Mouse (Mus musculus) MEL (cell line): ENCODE measurements around the gene Chst3. TPM values are rescaled to one million over a fixed set of nuclear protein-coding genes. Genes with fewer than 3 reads are reported as not detected.
"Not testable (repeated sequence)": the region's sequence is repeated elsewhere in the genome, so short reads cannot be mapped to it uniquely, and the experiment has no call there.

Experiments used
- DNase-seq: peaks from one replicate; pipeline ENCODE4 v3.0.0; 2011; ENCODE audit warnings: low read depth, low spot score
- H3K27ac ChIP-seq: 2 replicates; pipeline ENCODE4 v1.5.1; 2012; ENCODE audit warnings: low read depth, mild to moderate bottlenecking, control low read depth, low read length, moderate library complexity; ENCODE audit not compliant: control insufficient read depth
- H3K27me3 ChIP-seq, 2 experiments: fragments of 150-350 bp in 1 of 2; sonication (generic) in 1 of 2; 2 replicates each; pipeline ENCODE4 v1.6.1; 2012; ENCODE audit warnings: low read length in 2 of 2, mild to moderate bottlenecking in 2 of 2, improper control_type of control experiment in 1 of 2, moderate library complexity in 1 of 2; ENCODE audit not compliant: insufficient read depth in 2 of 2, control insufficient read depth in 1 of 2
- H3K36me3 ChIP-seq, 2 experiments: 2 replicates each; pipeline ENCODE4 v1.6.1; 2012 to 2014; ENCODE audit warnings: low read length in 2 of 2, improper control_type of control experiment in 1 of 2, inconsistent platforms in 1 of 2, mild to moderate bottlenecking in 1 of 2; ENCODE audit not compliant: insufficient read depth in 2 of 2, control insufficient read depth in 1 of 2
- H3K4me1 ChIP-seq, 2 experiments: fragments of 150-350 bp in 1 of 2; sonication (generic) in 1 of 2; 2 replicates each; pipeline ENCODE4 v1.6.1; 2012; ENCODE audit warnings: low read length in 2 of 2, improper control_type of control experiment in 1 of 2, mild to moderate bottlenecking in 1 of 2; ENCODE audit not compliant: insufficient read depth in 2 of 2, control insufficient read depth in 1 of 2
- H3K4me3 ChIP-seq, 2 experiments: fragments of 150-350 bp in 1 of 2; sonication (generic) in 1 of 2; 2 replicates each; pipeline ENCODE4 v1.5.1; 2012; ENCODE audit warnings: low read depth in 2 of 2, low read length in 2 of 2, mild to moderate bottlenecking in 2 of 2, moderate library complexity in 2 of 2, control low read depth in 1 of 2, improper control_type of control experiment in 1 of 2; ENCODE audit not compliant: control insufficient read depth in 1 of 2, insufficient read depth in 1 of 2
- H3K79me2 ChIP-seq: 2 replicates; pipeline ENCODE4 v1.6.1; 2012; ENCODE audit warnings: mild to moderate bottlenecking, low read length, moderate library complexity; ENCODE audit not compliant: control insufficient read depth, poor library complexity, insufficient read depth
- H3K9ac ChIP-seq: 2 replicates; pipeline ENCODE4 v1.6.1; 2012; ENCODE audit warnings: low read depth, mild to moderate bottlenecking, control low read depth, low read length, moderate library complexity; ENCODE audit not compliant: control insufficient read depth, poor library complexity, severe bottlenecking
- H3K9me3 ChIP-seq: fragments of 150-350 bp; sonication (generic); replicated peaks from 2 replicates; pipeline ENCODE4 v1.6.1; 2012; ENCODE audit warnings: mild to moderate bottlenecking, low read length, improper control_type of control experiment, moderate library complexity; ENCODE audit not compliant: insufficient read depth
- CHD2 ChIP-seq: IDR thresholded peaks from 2 replicates; pipeline ENCODE4 v1.6.1; 2011; ENCODE audit warnings: low read length, improper control_type of control experiment
- CTCF ChIP-seq, 3 experiments: IDR thresholded peaks in 2 of 3; conservative IDR thresholded peaks in 1 of 3; 2 replicates each; pipeline ENCODE4 v1.5.1; 2011 to 2012; ENCODE audit warnings: low read length in 3 of 3, low read depth in 2 of 3, mild to moderate bottlenecking in 2 of 3, improper control_type of control experiment in 1 of 3, inconsistent platforms in 1 of 3, mixed read lengths in 1 of 3, moderate library complexity in 1 of 3; ENCODE audit not compliant: control insufficient read depth in 1 of 3, insufficient read depth in 1 of 3, poor library complexity in 1 of 3, severe bottlenecking in 1 of 3
- GABPA ChIP-seq: IDR thresholded peaks from 2 replicates; pipeline ENCODE4 v1.6.1; 2012; ENCODE audit warnings: low read depth, mild to moderate bottlenecking, inconsistent platforms, low read length, improper control_type of control experiment, moderate library complexity
- GATA1 ChIP-seq: IDR thresholded peaks from 2 replicates; pipeline ENCODE4 v1.6.1; 2011; ENCODE audit warnings: low read depth, low read length, improper control_type of control experiment
- MAFK ChIP-seq: IDR thresholded peaks from 2 replicates; pipeline ENCODE4 v1.6.1; 2011; ENCODE audit warnings: low read depth, mild to moderate bottlenecking, low read length, improper control_type of control experiment, borderline replicate concordance
- MAZ ChIP-seq: IDR thresholded peaks from 2 replicates; pipeline ENCODE4 v1.6.1; 2012; ENCODE audit warnings: low read depth, mild to moderate bottlenecking, inconsistent platforms, low read length, improper control_type of control experiment
- MEF2A ChIP-seq: IDR thresholded peaks from 2 replicates; pipeline ENCODE4 v1.6.1; 2014; ENCODE audit warnings: low read depth, mild to moderate bottlenecking, inconsistent platforms, low read length, improper control_type of control experiment; ENCODE audit not compliant: poor library complexity, insufficient replicate concordance, severe bottlenecking; ENCODE audit errors: extremely low read depth
- MYB ChIP-seq: IDR thresholded peaks from 2 replicates; pipeline ENCODE4 v1.6.1; 2011; ENCODE audit warnings: mild to moderate bottlenecking, low read depth, low read length, improper control_type of control experiment
- NELFE ChIP-seq: IDR thresholded peaks from 2 replicates; pipeline ENCODE4 v1.6.1; 2011; ENCODE audit warnings: low read depth, low read length, improper control_type of control experiment
- NRF1 ChIP-seq: IDR thresholded peaks from 2 replicates; pipeline ENCODE4 v1.6.1; 2014; ENCODE audit warnings: low read depth, mild to moderate bottlenecking, inconsistent platforms, low read length, improper control_type of control experiment, moderate library complexity; ENCODE audit not compliant: poor library complexity, insufficient read depth, severe bottlenecking
- POLR2AphosphoS2 ChIP-seq: IDR thresholded peaks from 2 replicates; pipeline ENCODE4 v1.6.1; 2011; ENCODE audit warnings: low read length, improper control_type of control experiment
- RAD21 ChIP-seq: IDR thresholded peaks from 2 replicates; pipeline ENCODE4 v1.6.1; 2011; ENCODE audit warnings: mild to moderate bottlenecking, low read depth, low read length, improper control_type of control experiment
- SIN3A ChIP-seq: IDR thresholded peaks from 2 replicates; pipeline ENCODE4 v1.6.1; 2012; ENCODE audit warnings: low read length, improper control_type of control experiment, inconsistent platforms
- SMC3 ChIP-seq: IDR thresholded peaks from 2 replicates; pipeline ENCODE4 v1.6.1; 2011; ENCODE audit warnings: low read depth, low read length, improper control_type of control experiment
- TAL1 ChIP-seq: IDR thresholded peaks from 2 replicates; pipeline ENCODE4 v1.6.1; 2012; ENCODE audit warnings: mild to moderate bottlenecking, inconsistent platforms, low read length, moderate library complexity, mixed read lengths
- TCF12 ChIP-seq: IDR thresholded peaks from 2 replicates; pipeline ENCODE4 v1.6.1; 2014; ENCODE audit warnings: low read depth, mild to moderate bottlenecking, inconsistent platforms, low read length, improper control_type of control experiment, moderate library complexity
- UBTF ChIP-seq: IDR thresholded peaks from 2 replicates; pipeline ENCODE4 v1.6.1; 2012; ENCODE audit warnings: low read depth, mild to moderate bottlenecking, inconsistent platforms, low read length, improper control_type of control experiment, moderate library complexity, borderline replicate concordance; ENCODE audit not compliant: insufficient read depth
- ZC3H11A ChIP-seq: IDR thresholded peaks from 2 replicates; pipeline ENCODE4 v1.6.1; 2012; ENCODE audit warnings: low read depth, mild to moderate bottlenecking, inconsistent platforms, low read length, improper control_type of control experiment
- ZMIZ1 ChIP-seq: IDR thresholded peaks from 2 replicates; pipeline ENCODE4 v1.6.1; 2012; ENCODE audit warnings: low read depth, mild to moderate bottlenecking, inconsistent platforms, low read length, improper control_type of control experiment, moderate library complexity
- ZNF384 ChIP-seq: IDR thresholded peaks from 2 replicates; pipeline ENCODE4 v1.6.1; 2012; ENCODE audit warnings: low read depth, mild to moderate bottlenecking, inconsistent platforms, low read length, improper control_type of control experiment
- polyA plus RNA-seq, 2 experiments: library from polyadenylated mRNA; stranded (reverse) in 1 of 2; unstranded in 1 of 2; fragments of >175 nt in 1 of 2; fragments of >200 nt in 1 of 2; gene quantifications; 2 replicates each; pipeline versions ENCODE4 v1.2.1 to v1.2.4; 2012; ENCODE audit warnings: low replicate concordance in 2 of 2, low read depth in 1 of 2; ENCODE audit not compliant: insufficient read length in 2 of 2, insufficient read depth in 1 of 2, missing spikeins in 1 of 2
- total RNA-seq: library from RNA; depleted of rRNA; stranded (reverse); fragments of 300-350 nt; gene quantifications from 2 replicates; pipeline ENCODE4 v1.2.3, GENCODE M21; 2012

The Chst3 gene
- total and polyA plus RNA-seq, 3 experiments = 0.08 TPM; not detected in 2

DNA sequence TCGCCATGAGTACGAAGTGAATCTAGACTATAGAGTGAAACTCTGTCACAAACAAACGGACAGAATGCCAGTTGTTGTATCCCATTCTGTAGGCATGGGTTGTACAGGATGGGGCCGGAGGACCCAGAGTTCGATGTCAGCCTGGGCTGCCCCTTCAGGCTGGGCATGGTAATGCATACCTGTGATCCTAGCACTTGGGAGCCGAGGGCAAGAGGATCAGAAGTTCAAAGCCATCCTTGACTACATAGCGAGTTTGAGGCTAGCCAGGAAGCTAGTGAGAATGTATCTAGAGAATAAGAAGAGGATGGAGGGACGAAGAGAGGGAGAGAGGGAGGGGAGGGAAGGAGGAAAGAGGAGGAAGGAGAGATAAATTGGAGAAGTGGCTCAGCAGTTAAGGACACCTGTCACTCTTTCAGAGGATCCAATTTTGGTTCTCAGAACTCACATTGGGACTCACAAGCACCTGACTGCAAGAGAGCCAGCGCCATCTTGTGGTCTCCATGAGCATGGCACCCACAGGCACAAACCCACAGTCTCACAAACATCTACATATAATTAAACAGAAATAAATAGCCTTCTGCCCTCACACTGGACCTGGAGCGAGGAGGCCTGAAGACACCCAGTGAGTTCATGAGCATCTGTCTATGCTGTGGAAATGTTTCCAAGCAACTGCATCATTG lies 18.6 kb upstream of the Chst3 start:
- Histone ChIP-seq H3K27me3 (no peaks in the 10 kb centered on the region), H3K79me2 (no peaks in the 10 kb centered on the region), H3K36me3 (no peaks in the 10 kb centered on the region)
- peak; percentile 51 for DNase-seq
- TF ChIP-seq RAD21 (peak; percentile 64), CTCF (IDR thresholded peaks at IDR 0.05 in 2 of 3, conservative IDR thresholded peaks at IDR 0.05 in 1 of 3; ENCODE audit: control insufficient read depth in 1 of 3, insufficient read depth in 1 of 3, low read depth in 2 of 3, low read length in 3 of 3, poor library complexity in 1 of 3, severe bottlenecking in 1 of 3) (peak; percentile 68 to 81 (median 76)), SMC3 (peak; percentile 38), ZNF384 (no peak)
- TF ChIP-seq, all 39 proteins: peak for 3
- Histone ChIP-seq H3K9me3 (no peaks in the 10 kb centered on the region), H3K4me3 (no peak overlapping the region), H3K4me1 (no peaks in the 10 kb centered on the region), H3K27ac (no peak overlapping the region), H3K9ac (no peak overlapping the region)

DNA sequence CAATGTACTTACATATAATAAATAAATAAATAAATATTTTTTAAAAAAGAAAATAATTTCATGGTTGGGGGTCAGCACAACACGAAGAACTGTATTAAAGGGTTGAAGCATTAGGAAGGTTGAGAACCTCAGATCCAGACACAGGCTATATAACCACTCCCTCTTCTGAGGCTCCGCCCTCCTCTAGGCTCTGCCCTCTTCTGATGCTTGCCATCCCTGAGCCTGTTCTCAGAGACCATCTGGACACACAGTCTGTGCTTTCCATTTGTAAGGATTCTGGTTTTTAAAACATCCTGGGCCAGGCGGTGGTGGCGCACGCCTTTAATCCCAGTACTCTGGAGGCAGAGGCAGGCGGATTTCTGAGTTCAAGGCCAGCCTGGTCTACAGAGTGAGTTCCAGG lies 16.8 kb upstream of the Chst3 start:
- DNase-seq, H3K79me2 ChIP-seq, H3K9ac ChIP-seq, H3K36me3 ChIP-seq, H3K4me1 ChIP-seq, H3K4me3 ChIP-seq, H3K27ac ChIP-seq, H3K27me3 ChIP-seq, H3K9me3 ChIP-seq: not testable (repeated sequence)

DNA sequence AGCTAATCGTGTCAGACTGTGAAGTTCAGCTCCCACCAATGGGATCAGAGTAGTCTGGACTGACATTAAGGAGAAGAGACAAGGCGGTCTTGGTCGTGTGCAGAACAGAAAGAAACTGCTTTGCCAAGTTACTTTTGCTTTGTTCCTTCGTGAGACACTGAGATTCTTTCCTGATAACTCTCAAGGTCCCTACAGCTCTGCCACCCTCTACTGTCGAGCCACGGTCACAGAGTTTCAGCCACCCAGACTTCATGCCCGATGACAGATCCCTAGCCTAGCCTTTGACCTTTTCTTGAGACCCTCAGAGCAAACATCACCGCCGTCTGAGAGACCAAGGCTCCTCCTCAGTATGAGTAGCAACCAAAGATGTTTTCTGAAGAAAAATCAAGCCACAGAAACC lies 14.9 kb upstream of the Chst3 start:
- Histone ChIP-seq H3K27me3 (no peaks in the 10 kb centered on the region; a peak in 1 of 4 replicates), H3K4me1 (no peaks in the 10 kb centered on the region), H3K36me3 (no peaks in the 10 kb centered on the region), H3K9ac (no peak overlapping the region), H3K27ac (no peak overlapping the region), H3K79me2 (no peaks in the 10 kb centered on the region), H3K4me3 (no peak overlapping the region), H3K9me3 (no peaks in the 10 kb centered on the region)
- DNase-seq = no peak
- no peak for TF ChIP-seq NELFE
- TF ChIP-seq GABPA = no peak
- TF ChIP-seq MAFK = no peak
- TF ChIP-seq MAZ = no peak
- TF ChIP-seq NRF1 = no peak
- no peak for TF ChIP-seq TCF12
- no peak for TF ChIP-seq UBTF
- no peak for TF ChIP-seq MYB
- no peak for TF ChIP-seq RAD21
- no peak for TF ChIP-seq ZMIZ1
- no peak for TF ChIP-seq ZC3H11A
- no peak for TF ChIP-seq CHD2
- no peak for TF ChIP-seq SIN3A
- no peak for TF ChIP-seq GATA1
- TF ChIP-seq MEF2A = no peak
- TF ChIP-seq POLR2AphosphoS2 = no peak
- TF ChIP-seq TAL1 = no peak
